Mouse (Mus musculus) small intestine, adult 2 months (tissue): ENCODE results near the gene Mturn.

ENCODE experiments used
- CTCF ChIP-seq: fragments of 200-500 bp; IDR thresholded peaks from 2 replicates; pipeline ENCODE4 v1.5.1; 2012; ENCODE audit warnings: low read depth, mild to moderate bottlenecking, control low read depth, inconsistent platforms, low read length, moderate library complexity, mixed read lengths; ENCODE audit not compliant: insufficient replicate concordance, insufficient read length; ENCODE audit errors: extremely low read depth
- POLR2A ChIP-seq: fragments of 200-500 bp; IDR thresholded peaks from 2 replicates; pipeline ENCODE4 v1.6.1; 2012; ENCODE audit warnings: low read depth, mild to moderate bottlenecking, control low read depth, inconsistent platforms, low read length, moderate library complexity

DNA sequence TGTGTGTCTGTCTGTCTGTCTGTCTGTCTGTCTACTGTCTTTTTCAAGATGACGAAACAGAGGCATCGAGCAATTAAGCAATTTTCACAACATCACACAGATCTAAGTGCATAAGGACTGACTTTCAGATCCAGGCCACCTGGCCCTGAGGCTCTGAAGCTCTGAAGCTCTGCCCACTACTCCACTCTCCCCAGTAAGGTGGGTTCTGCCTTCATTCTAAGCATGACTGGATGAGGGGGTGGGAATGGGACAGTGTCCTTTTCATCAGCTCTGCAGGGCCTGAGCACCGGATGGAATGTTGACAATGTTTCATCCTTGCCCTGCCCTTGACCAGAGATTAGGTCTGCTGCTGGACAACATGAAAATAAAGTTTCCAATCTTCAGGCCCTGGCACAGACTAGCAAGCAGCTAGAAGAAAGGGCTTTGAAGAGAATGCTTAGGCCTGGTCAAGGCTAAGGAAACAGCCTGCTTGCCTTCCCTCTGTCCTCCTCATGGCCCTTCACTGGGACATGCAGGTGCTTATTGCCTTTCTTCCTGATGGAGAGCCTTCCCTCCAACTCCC, 25.3 kb downstream of the Mturn start:
- TF ChIP-seq CTCF: no peak
- TF ChIP-seq POLR2A: no peak
